Mouse (Mus musculus) liver, postnatal 0 days (tissue): ENCODE results near the gene Slc17a4.

Experiments used
- CTCF ChIP-seq: sonication (generic); IDR thresholded peaks from 2 replicates; pipeline ENCODE4 v1.5.1; 2016; ENCODE audit warnings: antibody characterized with exemption, low read depth
- EP300 ChIP-seq: IDR thresholded peaks from 2 replicates; pipeline ENCODE4 v1.6.1; 2016; ENCODE audit warnings: antibody characterized with exemption, low read depth, mild to moderate bottlenecking

GRCm38 (mm10) chr13:23867000-23867399 is 47.8 kb downstream of the Slc17a4 start:
- TF ChIP-seq CTCF = no peak
- TF ChIP-seq EP300 = no peak
